Mouse (Mus musculus) small intestine, adult 2 months (tissue): ENCODE measurements around the gene Rnf224.

Experiments
- CTCF ChIP-seq: fragments of 200-500 bp; IDR thresholded peaks from 2 replicates; pipeline ENCODE4 v1.5.1; 2012; ENCODE audit warnings: low read depth, mild to moderate bottlenecking, control low read depth, inconsistent platforms, low read length, moderate library complexity, mixed read lengths; ENCODE audit not compliant: insufficient replicate concordance, insufficient read length; ENCODE audit errors: extremely low read depth
- POLR2A ChIP-seq: fragments of 200-500 bp; IDR thresholded peaks from 2 replicates; pipeline ENCODE4 v1.6.1; 2012; ENCODE audit warnings: low read depth, mild to moderate bottlenecking, control low read depth, inconsistent platforms, low read length, moderate library complexity

DNA sequence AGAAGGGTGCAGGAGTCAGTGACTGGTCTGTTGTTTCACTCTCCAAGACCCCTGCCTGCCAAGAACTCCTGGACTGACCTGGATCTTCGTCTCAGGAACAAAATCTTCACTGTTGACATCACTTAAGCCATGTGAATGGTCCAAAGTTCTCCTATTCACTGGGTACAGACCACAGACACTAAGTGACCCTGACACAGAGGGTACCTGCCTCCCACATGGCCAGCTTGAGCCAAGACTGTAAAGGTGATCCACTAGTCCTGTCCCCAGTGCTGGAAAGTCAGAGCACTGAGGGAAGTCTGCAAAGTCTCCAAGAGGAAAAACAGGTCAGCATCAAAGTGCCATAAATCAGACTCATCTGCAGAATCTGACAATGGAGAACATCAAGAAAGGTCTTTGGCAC is 29.0 kb downstream of the Rnf224 start:
- no peak for TF ChIP-seq CTCF
- TF ChIP-seq POLR2A, result no peak
